Mouse (Mus musculus) mouse embryonic stem cell (cell line): ENCODE results near the gene Hmox2.

Experiments used
- in situ Hi-C, 2 experiments: fragments of 300-500 bp; cut with MboI; formaldehyde crosslinking; loops; 1 replicate in 1 of 2; 3 replicates in 1 of 2; pipeline ENCODE4 v1.14.3; 2019 to 2020; ENCODE audit warnings: low sequenced_read_pairs in 2 of 2, low pct_unique_long_range_greater_than_20kb in 1 of 2, mixed read lengths in 1 of 2; ENCODE audit not compliant: unreplicated experiment in 1 of 2

Gene Hmox2

DNA sequence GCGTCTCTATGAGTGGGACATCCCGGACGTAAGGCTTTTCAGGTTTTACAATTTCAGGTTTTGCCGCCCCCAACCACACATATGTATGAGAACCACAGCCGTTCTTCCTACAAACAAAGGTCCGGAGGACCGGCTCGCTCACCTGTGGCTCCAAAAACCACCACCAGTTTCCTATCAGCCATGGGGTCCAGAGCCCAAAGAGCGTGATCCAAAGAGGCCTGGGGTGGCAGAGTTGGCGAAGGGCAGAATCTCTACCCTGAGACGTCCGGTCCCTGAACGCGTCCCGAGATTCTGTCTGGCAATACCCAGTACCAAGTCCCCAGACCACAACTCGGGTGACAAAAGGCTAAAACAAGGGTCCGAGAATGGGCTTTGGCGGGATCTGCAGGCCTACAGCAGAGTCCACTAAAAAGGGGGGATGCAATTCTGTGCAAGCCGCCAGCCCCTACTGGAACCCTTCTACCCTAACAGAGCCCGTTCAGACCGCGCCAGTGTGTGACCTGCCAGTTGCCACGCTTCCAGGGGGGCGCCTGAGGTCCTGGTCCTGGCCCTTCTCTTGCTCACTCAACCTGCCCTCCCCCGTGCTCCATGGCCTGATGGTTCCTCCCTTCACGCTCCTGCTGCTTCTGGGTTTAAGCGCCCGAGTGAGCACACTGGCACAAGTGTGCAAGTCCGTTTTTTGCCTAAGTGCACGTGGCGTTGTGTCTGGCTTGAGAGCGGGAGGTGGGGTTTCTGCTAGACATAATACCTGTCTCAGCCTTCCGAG lies 7.2 kb upstream of the Hmox2 start, which contains the start of gene Nmral1:
TSS of gene Nmral1 (minus strand) at position 604 of the 766 bp plus-strand sequence.
- in situ Hi-C loops, result no loop called here

DNA sequence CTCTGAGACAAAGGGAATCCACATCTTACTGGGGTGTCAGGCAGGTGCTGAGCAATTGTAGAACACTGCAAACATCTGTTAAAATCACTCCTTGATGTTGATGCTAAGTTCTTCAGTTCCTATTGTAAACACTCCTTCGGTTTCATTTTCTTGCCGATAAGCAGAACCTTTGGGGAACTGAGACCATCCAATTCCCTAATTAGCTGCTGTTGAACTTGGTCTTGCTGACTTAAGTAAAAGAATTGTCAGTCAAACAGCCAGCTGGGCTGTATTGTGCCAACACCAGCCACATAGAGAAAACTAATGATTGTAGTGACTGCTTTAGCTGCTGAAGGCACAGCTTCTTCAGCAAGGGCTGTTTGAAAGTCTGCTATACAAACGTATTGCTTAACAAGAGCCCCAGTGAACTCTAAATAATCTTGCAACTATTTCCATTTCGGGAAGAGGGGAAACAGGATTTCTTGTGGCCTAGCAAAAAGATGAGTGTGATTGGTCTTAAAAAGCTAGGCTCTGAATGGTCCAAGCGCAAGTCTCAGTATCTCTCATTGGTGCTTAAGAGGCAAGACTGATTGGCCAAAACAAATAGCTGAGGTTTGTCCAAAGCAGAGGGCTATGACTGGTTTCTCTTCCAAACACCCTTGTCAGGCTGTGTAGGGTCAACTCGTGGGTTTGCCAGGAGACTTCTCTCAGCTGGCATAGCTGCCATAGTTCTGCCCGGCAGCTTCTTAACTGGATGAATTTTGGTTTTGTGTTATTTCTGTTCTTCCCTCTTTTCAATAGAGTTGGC lies 3.8 kb upstream of the Hmox2 start:
- in situ Hi-C loops, result no loop called here

DNA sequence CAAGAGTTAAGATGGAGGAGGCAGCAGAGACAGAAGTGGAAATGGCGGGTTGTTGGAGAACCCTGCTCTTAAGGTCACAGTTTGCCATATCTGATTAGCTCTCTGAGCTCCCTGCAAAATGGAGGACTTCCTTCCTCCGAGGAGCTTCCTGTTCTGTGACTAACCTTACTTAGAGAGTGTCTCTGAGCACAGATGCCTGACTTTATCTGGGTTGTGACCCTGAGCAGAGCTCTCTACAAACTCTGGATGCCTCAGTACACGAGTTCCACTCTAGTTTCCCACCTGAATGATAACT lies 3.3 kb upstream of the Hmox2 start:
- in situ Hi-C loops, result no loop called here

DNA sequence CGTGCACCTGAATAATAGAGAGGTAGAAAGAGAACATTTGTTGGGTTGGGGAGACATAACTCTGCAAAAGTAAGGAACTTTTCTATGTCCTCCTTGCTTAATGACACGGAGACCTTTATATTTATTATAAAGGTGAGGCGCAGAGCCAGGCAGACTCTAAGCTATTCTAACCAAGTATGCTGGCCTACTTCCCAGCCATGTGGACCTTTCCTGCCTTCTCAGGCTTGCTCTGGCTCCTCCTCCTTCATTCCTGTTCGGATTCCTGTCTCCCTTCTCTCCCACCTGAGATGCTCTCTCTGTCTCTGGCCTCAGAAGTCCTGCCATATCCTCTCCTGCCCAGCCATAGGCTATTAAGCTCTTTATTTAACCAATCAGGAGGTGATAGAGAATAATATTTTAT lies 895 bp upstream of the Hmox2 start:
- in situ Hi-C loops, result no loop called here

DNA sequence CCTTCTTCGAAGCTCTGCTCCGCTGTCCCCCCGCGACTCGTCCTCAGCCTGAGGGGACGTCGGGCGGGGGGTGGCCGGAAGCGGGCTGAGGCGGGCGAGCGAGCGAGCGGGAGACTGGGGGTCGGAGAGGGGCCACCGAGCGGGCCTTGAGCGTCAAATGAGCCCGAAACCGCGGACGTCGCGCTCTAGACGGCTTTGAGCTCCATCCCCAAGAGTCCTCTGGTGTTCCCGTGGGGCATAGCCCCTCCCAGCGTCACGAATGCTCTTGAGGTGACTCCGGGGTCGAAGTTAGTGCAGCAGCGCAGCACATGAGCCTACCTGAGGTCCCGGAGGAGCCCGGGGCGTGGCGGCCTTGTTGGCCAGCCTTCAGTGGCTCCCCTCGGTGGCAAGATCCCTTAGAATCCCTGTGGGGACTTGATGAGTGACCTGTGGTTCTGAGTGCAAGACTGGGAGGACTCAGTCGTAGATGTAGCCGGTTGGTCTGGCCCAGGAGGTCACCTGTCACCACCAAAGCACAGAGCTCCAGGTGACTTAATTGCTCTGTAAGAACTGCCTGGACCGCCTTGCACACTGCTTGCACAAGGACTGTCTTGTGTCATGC lies 467 bp downstream of the Hmox2 start:
- in situ Hi-C loops, result no loop called here

DNA sequence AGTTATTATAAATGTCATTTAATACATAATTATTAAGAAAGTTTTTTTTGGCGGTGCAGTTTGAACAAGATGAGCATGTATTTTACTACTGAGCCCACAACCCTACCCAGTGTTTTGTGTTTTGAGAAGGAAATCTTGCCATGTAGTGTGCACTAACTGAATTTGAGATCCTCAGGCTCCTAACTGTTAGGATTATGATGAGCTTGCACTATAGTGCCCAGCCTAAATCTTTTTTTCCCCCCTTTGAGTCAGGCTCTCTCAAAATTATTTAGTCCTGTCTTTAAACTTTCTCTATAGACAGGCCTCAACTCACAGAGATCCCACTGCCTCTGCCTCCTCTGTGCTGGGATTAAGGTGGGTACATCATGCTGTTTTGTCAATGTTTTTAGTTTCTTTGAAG lies 1.4 kb downstream of the Hmox2 start:
- in situ Hi-C loops, result no loop called here

DNA sequence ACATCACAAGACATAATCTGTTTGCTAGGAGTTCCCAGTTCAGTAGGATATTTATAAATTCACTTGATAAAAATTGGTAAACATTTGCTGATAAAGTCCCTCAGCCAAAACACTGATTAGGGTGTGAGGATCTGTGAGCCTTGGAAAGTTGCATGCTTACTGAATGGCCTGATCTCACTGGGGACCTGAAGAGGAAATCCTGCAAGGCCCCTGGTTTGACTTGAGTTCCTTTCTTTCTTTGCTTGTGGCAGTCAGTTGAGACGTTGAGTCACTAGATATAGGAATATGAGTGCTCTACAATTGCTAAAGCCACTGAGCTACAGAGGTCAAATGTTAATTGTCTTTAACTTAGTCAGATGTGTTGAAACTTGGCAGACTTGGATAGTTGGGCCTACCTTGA lies 1.8 kb downstream of the Hmox2 start:
- in situ Hi-C loops, result no loop called here

DNA sequence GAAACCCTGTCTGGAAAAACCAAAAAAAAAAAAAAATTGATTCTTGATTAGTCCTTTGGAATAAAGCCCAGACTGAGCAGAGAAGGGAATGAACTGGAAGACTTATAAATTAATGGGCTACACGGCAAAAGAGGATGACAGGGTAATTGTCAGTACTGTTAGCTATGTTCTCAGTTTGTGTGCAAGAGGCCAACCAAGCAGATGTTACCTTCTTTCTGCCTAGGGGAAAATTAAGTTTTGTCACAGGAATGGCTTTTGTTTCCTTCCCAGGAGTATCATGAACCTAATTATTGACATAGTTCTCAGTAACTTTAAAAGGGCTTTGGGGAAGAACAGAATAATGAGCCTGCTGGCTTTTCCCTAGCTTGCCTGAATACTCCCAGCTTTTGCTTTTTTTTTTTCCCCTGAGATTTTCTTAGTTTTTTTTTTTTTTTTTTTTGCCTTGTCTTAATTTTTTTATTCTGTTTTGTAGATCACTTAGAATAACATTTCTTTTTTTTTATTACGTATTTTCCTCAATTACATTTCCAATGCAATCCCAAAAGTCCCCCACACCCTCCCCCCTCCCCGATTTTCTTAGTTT lies 4.7 kb downstream of the Hmox2 start:
- in situ Hi-C loops, result no loop called here

DNA sequence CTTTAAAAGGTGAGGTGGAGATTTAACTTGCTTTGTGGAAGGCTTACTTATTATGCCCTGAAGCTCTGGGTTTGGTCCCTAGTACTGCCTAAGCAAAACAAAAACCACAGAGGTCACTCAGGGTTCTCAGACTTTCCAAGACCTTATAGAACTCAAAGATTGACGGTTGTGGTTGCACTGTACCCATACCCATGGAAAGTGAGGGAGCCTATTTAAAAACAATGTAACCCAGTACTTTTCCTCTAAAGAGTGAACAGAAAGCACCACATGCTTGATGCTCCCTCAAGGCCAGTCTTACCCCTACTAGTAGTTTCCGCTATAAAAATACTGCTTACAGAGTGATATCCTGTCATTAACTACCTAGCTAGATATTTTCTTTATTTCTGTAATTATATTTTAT lies 10.1 kb downstream of the Hmox2 start:
- in situ Hi-C loops, result no loop called here

DNA sequence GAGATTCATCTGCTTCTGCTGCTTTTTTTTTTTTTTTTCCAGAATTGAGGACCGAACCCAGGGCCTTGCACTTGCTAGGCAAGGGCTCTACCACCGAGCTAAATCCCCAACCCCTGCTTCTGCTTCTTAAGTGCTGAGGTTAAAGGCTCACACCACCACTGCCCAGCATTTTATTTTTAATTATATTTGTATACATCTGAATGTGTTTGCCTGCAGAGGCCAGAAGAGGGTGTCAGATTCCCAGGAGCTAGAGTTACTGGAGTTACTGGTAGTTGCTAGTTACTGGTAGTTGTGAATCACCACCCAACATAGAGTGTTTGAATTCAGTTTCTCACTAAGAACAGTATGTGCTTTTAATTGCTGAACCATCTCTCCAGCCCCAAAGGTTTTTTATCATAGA lies 13.8 kb downstream of the Hmox2 start:
- in situ Hi-C loops, result no loop called here

DNA sequence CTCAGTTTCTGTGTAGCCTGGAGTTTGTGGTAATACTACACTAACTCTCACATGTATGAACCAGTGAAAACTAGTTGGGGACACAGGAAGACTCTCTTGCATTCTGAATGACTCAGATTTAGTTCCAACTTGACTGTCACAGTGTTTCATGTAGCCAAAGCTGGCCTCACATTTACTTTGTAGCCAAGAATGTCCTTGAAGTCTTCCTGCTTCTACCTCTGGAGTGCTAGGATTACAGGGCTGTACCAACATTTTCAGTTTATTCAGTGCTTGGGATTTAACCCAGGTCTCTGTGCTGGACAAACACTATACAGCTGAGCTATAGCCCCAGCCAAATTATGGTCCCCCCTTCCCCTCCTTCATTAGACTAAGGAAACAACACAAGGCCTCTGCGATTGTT lies 16.0 kb downstream of the Hmox2 start:
- in situ Hi-C loops, result no loop called here

DNA sequence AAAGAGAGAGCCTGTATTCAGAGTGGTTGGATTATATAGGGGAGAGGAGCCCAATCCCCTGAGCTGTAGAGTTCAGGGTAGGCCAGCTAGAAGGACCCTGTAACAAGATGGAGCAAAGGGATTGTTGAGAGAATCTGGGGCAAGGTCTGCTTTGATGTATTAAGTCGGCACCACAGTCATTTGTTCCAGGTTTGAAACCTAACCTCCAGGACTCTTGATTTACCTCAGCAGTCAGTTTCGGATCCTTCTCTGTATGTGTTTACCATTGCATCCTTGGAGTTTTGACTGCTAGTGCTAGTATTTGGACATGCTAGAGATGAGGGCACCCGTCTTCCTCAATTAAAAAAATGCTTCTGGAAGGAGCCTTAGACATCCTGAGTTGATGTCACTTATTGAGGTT lies 26.0 kb downstream of the Hmox2 start:
- in situ Hi-C loops, result loop anchor here in 1 of 2 experiments (10.0 kb wide), 1 partner anchor 73 kb away; no protein-coding TSS in a partner anchor

DNA sequence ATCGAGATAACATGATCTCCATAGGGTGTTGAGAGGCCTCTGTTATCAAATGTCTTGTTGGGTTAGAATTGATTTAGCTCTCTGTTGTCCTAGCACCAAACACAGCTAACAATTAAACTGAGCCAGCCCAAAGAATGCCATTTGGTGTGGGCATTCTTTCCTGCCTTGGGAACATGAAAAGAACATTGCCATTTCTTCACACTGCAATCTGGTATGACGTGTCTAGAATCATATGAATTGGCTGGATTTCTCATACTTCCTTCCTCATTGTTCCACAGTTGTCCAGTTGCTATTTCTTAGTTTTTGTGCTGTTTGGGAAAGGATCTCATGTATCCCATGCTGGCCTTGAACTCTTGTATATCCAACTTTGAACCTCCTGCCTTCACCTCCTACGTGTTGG lies 27.9 kb downstream of the Hmox2 start:
- in situ Hi-C loops, result loop anchor here in 1 of 2 experiments (10.0 kb wide), 1 partner anchor 71 kb away; no protein-coding TSS in a partner anchor

DNA sequence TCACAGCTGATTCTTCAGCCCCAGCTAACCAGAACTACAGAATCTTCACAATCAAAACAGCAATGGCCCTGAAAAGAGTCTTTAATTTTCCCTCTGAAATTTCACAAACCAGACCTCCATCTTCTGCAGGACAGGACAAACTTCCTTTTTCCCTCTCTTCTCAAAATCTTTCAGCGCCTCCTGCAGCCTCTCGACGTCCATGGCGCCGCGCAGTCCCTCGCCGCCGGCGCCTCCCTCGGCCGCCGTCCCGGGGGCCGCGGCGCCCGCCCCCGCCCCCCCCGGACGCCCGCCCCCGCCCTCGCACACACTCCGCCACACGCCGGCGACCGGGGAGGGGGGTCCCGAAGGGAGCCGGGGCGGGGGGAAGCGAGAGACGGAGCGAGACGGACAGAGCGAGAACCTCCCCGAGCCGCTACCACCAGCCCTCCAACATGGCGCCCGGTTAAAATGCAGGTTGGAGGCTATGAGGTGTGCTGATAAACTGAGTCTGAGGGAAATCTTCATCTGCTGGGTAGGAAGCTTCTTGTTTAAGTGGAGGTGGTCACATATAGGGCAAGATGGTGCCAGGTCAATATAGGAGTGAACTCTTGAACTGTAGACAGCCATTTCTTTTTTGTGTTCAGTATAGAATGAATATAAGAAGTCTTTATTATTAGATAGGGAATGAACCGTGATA lies 30.6 kb downstream of the Hmox2 start:
- in situ Hi-C loops, result loop anchor here in 1 of 2 experiments (10.0 kb wide), 1 partner anchor 68 kb away; no protein-coding TSS in a partner anchor

DNA sequence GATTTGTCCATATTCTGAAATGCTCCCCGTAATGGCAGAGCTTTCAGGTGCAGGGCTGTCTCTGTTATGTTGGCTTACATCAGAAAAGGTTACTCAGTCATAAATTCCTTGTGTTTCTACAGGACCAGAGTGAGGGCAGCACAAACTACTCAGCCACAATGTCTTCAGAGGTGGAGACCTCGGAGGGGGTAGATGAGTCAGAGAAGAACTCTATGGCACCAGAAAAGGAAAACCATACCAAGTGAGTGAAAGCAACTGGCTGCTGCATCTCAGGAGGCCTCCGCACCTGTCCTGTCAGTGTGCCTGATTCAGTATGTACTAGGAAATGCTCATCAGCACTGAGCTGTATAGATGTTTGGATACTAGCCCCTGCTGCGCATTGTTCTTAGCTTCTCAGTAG lies 36.3 kb downstream of the Hmox2 start:
- in situ Hi-C loops, result no loop called here

DNA sequence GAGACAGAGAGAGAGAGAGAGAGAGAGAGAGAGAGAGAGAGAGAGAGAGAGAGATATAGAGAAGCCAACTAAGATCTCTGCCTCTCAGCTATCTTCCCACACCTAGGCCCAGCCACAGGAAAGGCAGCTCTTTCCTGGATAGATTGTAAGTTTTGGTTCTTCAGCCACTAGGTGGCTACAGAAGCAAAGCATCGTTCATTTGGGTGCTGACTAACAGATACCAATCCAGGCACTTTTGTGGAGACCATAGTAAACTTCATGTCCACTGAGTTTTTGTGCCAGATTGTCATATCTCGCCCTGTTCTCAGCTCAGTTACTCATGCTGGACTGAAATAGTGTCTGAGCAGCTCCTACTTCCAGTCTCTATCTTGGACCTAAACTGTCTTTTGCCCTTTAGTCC lies 37.1 kb downstream of the Hmox2 start:
- in situ Hi-C loops, result no loop called here

DNA sequence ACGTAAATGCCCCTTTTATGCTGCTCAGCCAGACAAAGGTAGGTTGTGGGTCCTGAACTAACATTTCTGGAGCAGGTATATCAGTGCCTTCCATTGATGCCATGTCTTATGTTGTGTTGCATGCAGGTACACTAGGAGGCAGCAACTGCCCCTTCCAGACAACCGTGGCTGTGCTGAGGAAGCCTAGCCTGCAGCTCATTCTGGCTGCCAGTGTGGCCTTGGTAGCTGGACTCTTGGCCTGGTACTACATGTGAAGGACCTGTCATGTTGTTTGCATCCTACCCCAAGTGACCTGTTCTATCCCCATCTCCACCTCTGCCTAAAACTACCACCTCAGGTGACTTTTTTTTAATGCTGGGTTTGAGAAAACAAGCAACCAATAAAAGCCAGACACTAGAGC lies 39.7 kb downstream of the Hmox2 start:
- in situ Hi-C loops, result no loop called here

DNA sequence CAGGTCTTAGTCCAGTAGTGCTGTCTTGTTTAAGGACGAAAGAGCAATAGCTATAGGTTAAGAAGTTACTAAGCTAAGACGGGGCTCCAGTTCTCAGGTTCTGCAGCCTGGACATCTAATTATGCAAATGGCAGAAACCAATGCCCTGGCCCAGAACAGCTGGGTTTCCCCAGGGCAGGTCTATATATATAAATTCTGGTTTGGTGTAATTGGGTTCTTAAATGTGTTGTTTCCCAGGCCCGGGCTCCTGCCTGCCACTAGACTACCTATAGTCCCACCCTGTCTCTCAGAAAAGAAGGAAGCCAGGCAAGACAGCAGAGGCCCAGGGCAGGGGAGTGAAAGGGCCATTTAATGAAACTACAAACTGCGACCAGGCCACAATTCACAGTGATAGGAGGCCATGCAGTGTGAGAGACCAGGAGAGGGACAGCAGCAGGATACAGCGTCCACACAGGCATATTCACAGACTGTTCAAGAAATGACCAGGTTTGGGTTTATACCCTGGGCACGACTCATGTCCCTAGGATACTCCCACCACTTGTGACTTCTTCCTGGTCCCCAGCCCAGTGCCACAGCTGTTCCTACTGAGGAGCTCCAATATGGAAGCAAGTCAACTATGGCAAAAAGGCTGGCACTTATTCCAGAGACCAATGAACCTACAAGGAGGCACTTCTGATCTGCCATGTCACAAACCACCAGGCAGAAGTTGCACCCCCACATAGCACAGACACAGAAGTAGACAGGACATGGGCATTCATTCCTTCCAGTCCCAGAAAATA lies 41.0 kb downstream of the Hmox2 start:
- in situ Hi-C loops, result no loop called here
